Mouse (Mus musculus): Measurements from ENCODE around the gene Pde4c. TPM values are rescaled to one million over a fixed set of nuclear protein-coding genes. Genes with fewer than 3 reads are reported as not detected.

The Pde4c gene
- total and polyA plus RNA-seq, 3 experiments = 0.65 to 3.0 TPM; not detected in 1

DNA sequence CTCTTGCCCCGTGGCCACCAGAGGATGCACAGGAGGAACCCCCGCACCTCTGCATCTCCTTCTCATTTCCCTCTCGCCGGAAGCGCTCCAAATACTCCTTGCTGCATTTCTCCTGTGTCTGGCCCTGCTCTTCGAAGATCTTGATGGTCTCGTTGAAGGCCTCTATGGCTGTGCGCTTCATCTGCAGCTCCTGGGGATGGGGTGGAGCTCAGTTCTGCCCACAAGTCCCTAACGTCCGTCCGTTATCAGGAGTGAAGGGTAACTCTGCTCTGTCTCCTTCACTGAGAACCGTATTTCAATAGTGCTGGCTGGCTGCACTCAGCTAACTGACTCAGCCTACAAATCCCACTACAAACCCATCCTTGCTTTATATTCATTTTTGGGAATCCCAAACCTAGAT lies 46.3 kb downstream of the Pde4c start:
- Histone ChIP-seq H3K27ac (ENCODE audit: control insufficient read depth, low read depth, low read length) (no peak overlapping the region), H3K36me3 (ENCODE audit: control insufficient read depth in 1 of 2, insufficient read depth in 2 of 2, low read length in 2 of 2) (peaks cover 0 to 1% of the 10 kb centered on the region in 2 experiments; a peak in 3 of 4 replicates), H3K79me2 (ENCODE audit: control insufficient read depth, insufficient read depth, low read length, poor library complexity) (no peaks in the 10 kb centered on the region), H3K9me3 (replicated peaks; ENCODE audit: insufficient read depth, low read length) (no peaks in the 10 kb centered on the region), H3K4me1 (ENCODE audit: control insufficient read depth in 1 of 2, insufficient read depth in 2 of 2, low read length in 2 of 2) (peaks cover 0 to 6% of the 10 kb centered on the region in 2 experiments; a peak in 2 of 4 replicates), H3K27me3 (ENCODE audit: control insufficient read depth in 1 of 2, insufficient read depth in 2 of 2, low read length in 2 of 2) (no peaks in the 10 kb centered on the region), H3K4me3 (ENCODE audit: control insufficient read depth in 1 of 2, insufficient read depth in 1 of 2, low read depth in 2 of 2, low read length in 2 of 2) (no peak overlapping the region), H3K9ac (ENCODE audit: control insufficient read depth, low read depth, low read length, poor library complexity, severe bottlenecking) (no peak overlapping the region)
- no peak for TF ChIP-seq E2F4 (IDR thresholded peaks at IDR 0.05; ENCODE audit: borderline replicate concordance, low read depth, low read length)
- TF ChIP-seq POLR2A (IDR thresholded peaks at IDR 0.05; ENCODE audit: control insufficient read depth in 1 of 2, insufficient read depth in 1 of 2, low read depth in 1 of 2, low read length in 2 of 2, poor library complexity in 1 of 2) = no peak
- no peak for TF ChIP-seq BHLHE40 (IDR thresholded peaks at IDR 0.05; ENCODE audit: borderline replicate concordance, low read depth, low read length)
- TF ChIP-seq EP300 (IDR thresholded peaks at IDR 0.05; ENCODE audit: low read depth in 1 of 2, low read length in 2 of 2) = no peak
- no peak for TF ChIP-seq RAD21 (IDR thresholded peaks at IDR 0.05; ENCODE audit: low read depth, low read length)
- TF ChIP-seq ZC3H11A (IDR thresholded peaks at IDR 0.05; ENCODE audit: low read depth, low read length) = no peak
- no peak for TF ChIP-seq TAL1 (IDR thresholded peaks at IDR 0.05; ENCODE audit: low read length)
- TF ChIP-seq GATA1 (IDR thresholded peaks at IDR 0.05; ENCODE audit: low read depth, low read length) = no peak
- TF ChIP-seq MAZ (IDR thresholded peaks at IDR 0.05; ENCODE audit: low read depth, low read length) = no peak
- no peak for TF ChIP-seq MAX (IDR thresholded peaks at IDR 0.05; ENCODE audit: low read length)
- TF ChIP-seq JUND (IDR thresholded peaks at IDR 0.05; ENCODE audit: low read depth, low read length) = no peak
- no peak for TF ChIP-seq ZKSCAN1 (IDR thresholded peaks at IDR 0.05; ENCODE audit: low read depth, low read length)
- TF ChIP-seq SIN3A (IDR thresholded peaks at IDR 0.05; ENCODE audit: low read length) = no peak
- no peak for TF ChIP-seq RCOR1 (IDR thresholded peaks at IDR 0.05; ENCODE audit: low read depth, low read length)
- TF ChIP-seq POLR2AphosphoS5 (IDR thresholded peaks at IDR 0.05; ENCODE audit: borderline replicate concordance, low read depth, low read length) = no peak
- DNase-seq (ENCODE audit: low read depth, low spot score) = no peak

DNA sequence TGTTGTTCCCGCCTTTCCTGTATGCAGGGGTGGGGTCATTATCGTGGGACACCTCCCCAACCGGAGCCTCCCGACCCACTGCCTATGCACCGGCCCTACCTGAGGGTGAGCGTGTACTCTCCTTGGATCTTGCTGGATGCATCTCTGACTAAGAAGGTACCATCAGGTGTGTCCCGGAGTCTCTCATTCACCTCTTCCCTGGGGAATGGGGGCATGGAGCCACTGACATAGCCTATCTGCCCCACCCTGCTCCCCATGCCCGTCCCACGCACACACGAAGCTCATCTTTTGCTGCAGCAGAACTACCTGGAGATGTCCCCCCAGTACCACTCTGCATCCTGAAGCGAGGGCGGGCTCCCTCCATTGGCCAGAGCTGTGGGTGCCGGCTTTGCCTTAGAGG lies 47.2 kb downstream of the Pde4c start:
- TF ChIP-seq EP300 (IDR thresholded peaks at IDR 0.05; ENCODE audit: low read depth in 1 of 2, low read length in 2 of 2) (no peak), POLR2AphosphoS2 (IDR thresholded peaks at IDR 0.05; ENCODE audit: low read length) (no peak), MYC (IDR thresholded peaks at IDR 0.05; ENCODE audit: low read depth, low read length) (no peak), ZC3H11A (IDR thresholded peaks at IDR 0.05; ENCODE audit: low read depth, low read length) (no peak), ZNF384 (IDR thresholded peaks at IDR 0.05; ENCODE audit: low read depth, low read length) (no peak), GABPA (IDR thresholded peaks at IDR 0.05; ENCODE audit: low read depth, low read length) (no peak), ZMIZ1 (IDR thresholded peaks at IDR 0.05; ENCODE audit: low read depth, low read length) (no peak)
- DNase-seq (ENCODE audit: low read depth, low spot score) = no peak
- no peaks in the 10 kb centered on the region for H3K9me3 ChIP-seq (replicated peaks; ENCODE audit: insufficient read depth, low read length)
- no peaks in the 10 kb centered on the region for H3K27me3 ChIP-seq (ENCODE audit: control insufficient read depth in 1 of 2, insufficient read depth in 2 of 2, low read length in 2 of 2)
- H3K36me3 ChIP-seq (ENCODE audit: control insufficient read depth in 1 of 2, insufficient read depth in 2 of 2, low read length in 2 of 2) = no peaks in the 10 kb centered on the region; a peak in 1 of 4 replicates
- no peak overlapping the region for H3K9ac ChIP-seq (ENCODE audit: control insufficient read depth, low read depth, low read length, poor library complexity, severe bottlenecking)
- H3K27ac ChIP-seq (ENCODE audit: control insufficient read depth, low read depth, low read length) = no peak overlapping the region
- H3K4me3 ChIP-seq (ENCODE audit: control insufficient read depth in 1 of 2, insufficient read depth in 1 of 2, low read depth in 2 of 2, low read length in 2 of 2) = no peak overlapping the region
- H3K4me1 ChIP-seq (ENCODE audit: control insufficient read depth in 1 of 2, insufficient read depth in 2 of 2, low read length in 2 of 2) = 0 out of 4 replicates have a peak, but pooled peaks cover 0 to 5% of the 10 kb centered on the region in 2 experiments
- no peaks in the 10 kb centered on the region for H3K79me2 ChIP-seq (ENCODE audit: control insufficient read depth, insufficient read depth, low read length, poor library complexity)
